Mouse (Mus musculus): Measurements from ENCODE around the gene Tmem235. TPM values are rescaled to one million over a fixed set of nuclear protein-coding genes. Genes with fewer than 3 reads are reported as not detected.
"Not testable (repeated sequence)": the region's sequence is repeated elsewhere in the genome, so short reads cannot be mapped to it uniquely, and the experiment has no call there.

Tmem235 gene
- polyA plus RNA-seq, 1 experiment from 2014 or later = not detected

GRCm38 (mm10) chr11:117832086-117832969 lies 28.2 kb upstream of the Tmem235 start:
- DNase-seq (ENCODE audit: low spot score) = peak; percentile 95

DNA sequence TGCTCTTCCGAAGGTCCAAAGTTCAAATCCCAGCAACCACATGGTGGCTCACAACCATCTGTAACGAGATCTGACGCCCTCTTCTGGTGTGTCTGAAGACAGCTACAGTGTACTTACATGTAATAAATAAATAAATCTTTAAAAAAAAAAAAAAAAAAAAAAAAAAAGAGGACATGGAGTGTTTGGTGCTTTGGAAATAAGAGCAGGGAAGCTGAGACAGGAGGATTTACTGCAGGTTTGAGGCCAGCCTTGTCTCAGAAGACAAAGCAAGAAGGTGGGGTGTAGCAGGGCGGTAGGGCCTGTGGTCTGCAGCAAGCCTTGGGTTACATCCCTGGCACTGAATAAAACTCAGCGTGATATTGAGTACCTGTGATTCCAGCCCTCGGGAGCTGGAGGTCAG lies 27.0 kb upstream of the Tmem235 start:
- DNase-seq (ENCODE audit: low spot score) = not testable (repeated sequence)

- no peak for DNase-seq (ENCODE audit: low spot score)
These were observed 26.5 kb upstream of the Tmem235 start for GRCm38 (mm10) chr11:117834086-117834485.

- DNase-seq (ENCODE audit: low spot score) = no peak
These were observed 24.2 kb upstream of the Tmem235 start for GRCm38 (mm10) chr11:117836306-117836705.

GRCm38 (mm10) chr11:117838572-117838971 lies 22.0 kb upstream of the Tmem235 start:
- no peak for DNase-seq (ENCODE audit: low spot score)

GRCm38 (mm10) chr11:117839021-117839420 lies 21.5 kb upstream of the Tmem235 start:
- no peak for DNase-seq (ENCODE audit: low spot score)

- DNase-seq (ENCODE audit: low spot score) = no peak
These were observed 19.6 kb upstream of the Tmem235 start for GRCm38 (mm10) chr11:117840910-117841309.

GRCm38 (mm10) chr11:117843434-117843833 lies 17.1 kb upstream of the Tmem235 start:
- DNase-seq (ENCODE audit: low spot score) = no peak

GRCm38 (mm10) chr11:117844997-117845396 lies 15.6 kb upstream of the Tmem235 start:
- no peak for DNase-seq (ENCODE audit: low spot score)

- DNase-seq (ENCODE audit: low spot score) = no peak
These were observed 14.9 kb upstream of the Tmem235 start for GRCm38 (mm10) chr11:117845651-117846050.

DNA sequence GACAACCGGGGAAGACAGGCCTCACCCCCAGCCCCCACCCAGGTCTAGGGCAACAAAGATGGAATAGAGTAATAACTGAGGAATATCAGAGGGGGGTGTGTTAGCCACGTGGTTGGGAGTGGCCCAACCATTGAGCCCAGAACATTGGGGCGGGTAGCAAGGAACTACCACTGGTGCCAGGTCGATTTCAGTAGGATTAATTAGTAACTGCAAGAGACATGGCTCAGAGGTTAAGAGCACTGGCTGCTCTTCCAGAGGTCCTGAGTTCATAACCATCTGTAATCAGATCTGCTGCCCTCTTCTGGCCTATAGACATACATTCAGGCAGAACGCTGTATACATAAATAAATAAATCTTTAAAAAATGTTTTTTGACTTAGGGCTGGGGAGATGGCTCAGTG lies 13.9 kb upstream of the Tmem235 start:
- peak; percentile 24 for DNase-seq (ENCODE audit: low spot score)

- DNase-seq (ENCODE audit: low spot score) = no peak
These were observed 12.8 kb upstream of the Tmem235 start for GRCm38 (mm10) chr11:117847593-117848215.

GRCm38 (mm10) chr11:117848271-117848984 lies 12.1 kb upstream of the Tmem235 start:
- DNase-seq (ENCODE audit: low spot score) = peak; percentile 63

GRCm38 (mm10) chr11:117848985-117849671 lies 11.4 kb upstream of the Tmem235 start, which contains the start of gene Birc5:
Birc5 (plus strand) TSS chr11:117849251.
- peak; percentile 98 for DNase-seq (ENCODE audit: low spot score)

GRCm38 (mm10) chr11:117852875-117853274 lies 7.7 kb upstream of the Tmem235 start:
- no peak for DNase-seq (ENCODE audit: low spot score)

DNA sequence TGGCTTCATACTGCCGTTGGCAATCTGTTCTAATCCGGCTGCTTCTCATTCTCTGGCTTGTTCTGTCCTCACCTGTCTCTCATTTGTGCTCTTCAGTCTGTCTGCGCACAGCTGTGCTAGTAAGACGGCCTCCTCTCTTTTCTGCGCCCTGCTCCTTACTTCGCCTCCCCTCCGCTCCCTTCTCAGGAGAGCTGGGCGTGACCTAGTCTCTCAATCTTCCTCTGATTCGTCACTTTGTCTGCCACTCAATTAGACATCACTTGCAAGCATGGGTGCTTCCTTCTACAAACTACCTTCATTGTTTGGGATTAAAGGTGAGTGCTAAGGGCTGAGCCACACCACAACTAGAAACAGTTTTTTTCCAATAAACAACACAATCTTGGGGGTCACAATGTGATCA lies 6.3 kb upstream of the Tmem235 start:
- DNase-seq (ENCODE audit: low spot score) = no peak

GRCm38 (mm10) chr11:117855360-117855759 lies 5.2 kb upstream of the Tmem235 start:
- DNase-seq (ENCODE audit: low spot score) = no peak

DNA sequence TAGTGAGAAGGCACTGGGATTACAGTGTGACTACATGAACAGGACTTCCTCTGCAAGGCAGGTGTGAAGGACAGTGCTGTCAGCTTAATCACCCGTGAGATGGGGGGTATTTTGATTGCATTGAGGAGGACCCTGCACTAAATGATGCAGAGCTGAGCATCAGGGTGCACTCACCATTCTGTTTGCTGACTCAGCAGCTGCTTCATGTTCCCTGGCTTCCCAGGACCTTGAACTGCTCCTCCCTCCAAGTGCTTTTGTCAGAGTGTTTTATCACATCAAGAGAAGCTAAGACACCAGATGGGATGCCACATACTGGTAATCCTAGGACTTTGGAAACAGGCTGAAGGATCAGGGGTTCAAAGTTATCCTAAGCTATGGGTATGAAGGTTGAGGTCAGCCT lies 4.6 kb upstream of the Tmem235 start:
- no peak for DNase-seq (ENCODE audit: low spot score)

DNA sequence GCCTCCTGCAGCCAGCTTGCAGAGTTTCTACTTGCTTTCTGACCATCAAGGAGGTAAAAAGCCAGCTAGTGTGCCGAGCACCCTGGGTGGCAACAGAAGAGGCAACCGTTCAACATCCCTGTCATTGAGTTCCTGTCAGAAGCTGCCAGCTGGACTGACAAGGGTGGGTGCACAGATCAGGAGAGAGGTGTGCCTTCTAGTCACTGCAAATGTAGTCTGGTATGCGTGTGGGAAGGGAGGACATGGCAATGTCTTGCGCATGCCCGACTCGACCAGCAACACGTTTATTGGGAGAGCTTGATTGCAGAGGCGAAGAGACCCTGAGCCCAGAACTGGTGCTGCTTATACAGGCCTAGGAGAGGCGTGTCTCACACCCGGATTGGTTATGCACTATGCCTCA lies 3.1 kb upstream of the Tmem235 start:
- no peak for DNase-seq (ENCODE audit: low spot score)

DNA sequence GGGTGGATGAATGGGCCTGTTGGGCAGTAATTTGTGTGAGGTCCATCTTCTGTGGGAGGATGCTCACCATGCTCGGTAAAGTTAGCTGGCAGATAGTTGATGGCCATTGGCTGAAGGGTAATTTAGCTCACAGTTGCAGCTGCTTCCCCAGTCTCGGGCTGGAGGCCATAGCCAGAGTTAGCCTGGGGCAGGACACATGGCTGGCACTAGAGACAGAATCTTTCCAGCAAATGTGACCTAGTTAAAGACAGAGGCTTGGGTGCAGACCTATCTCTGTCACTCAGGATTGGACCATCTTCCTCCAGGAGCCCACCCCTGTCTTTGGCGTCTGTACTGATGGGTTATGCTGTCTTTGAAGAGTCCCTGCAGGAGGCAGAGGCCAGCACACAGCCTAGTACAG lies 2.2 kb upstream of the Tmem235 start:
- DNase-seq (ENCODE audit: low spot score) = no peak

DNA sequence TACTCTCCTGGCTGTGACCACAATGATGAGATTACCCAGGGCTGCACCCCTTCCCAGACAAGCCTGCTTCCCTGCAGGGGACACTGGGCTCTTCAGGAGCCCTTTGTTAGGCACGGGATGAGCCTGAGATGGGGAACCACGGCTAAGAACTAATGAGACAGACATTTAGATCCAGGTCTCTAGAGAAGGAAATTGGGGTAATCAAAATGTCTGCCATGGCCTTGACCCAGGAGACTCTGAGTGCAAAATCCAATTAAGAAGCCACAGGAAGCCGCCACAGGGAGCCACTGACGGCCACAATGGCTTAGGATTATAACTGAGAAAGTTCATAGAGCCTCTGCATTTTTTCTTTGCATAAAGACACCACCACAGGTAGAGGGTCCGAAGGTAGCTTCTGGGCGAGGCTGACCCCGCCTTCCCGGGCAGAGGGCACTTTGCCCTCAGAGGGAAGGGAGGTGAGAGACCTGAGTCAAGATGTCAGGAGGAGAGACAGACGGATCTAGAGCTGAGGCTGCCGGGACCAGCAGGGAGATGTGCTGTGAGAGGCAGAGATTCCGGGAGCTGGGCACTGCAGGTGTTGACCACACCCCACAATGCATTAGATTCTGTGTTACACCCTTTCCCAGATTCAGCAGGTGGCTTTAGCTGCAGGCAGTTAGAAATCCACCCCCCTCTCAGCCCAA lies 2.8 kb downstream of the Tmem235 start:
- no peak for DNase-seq (ENCODE audit: low spot score)
